Mouse (Mus musculus): ENCODE measurements at regions not wholly inside any gene's neighbourhood (a gene's known extent, or its start where the extent isn't known, plus 50 kb on each side); places are given as distances from the start of the nearest gene placed in this dataset.

GRCm38 (mm10) chr12:97218445-97218844 is 1040.8 kb downstream of the Galc start:
- no peak for DNase-seq (ENCODE audit: low read depth, low spot score)

- no peak for DNase-seq (ENCODE audit: low read depth, low spot score)
These were observed 1041.7 kb downstream of the Galc start for GRCm38 (mm10) chr12:97217608-97218007.

- DNase-seq (ENCODE audit: low read depth, low spot score) = no peak
These were observed 1055.4 kb downstream of the Galc start for GRCm38 (mm10) chr12:97203636-97204389.

GRCm38 (mm10) chr12:97161853-97162252 is 1097.4 kb downstream of the Galc start:
- no peak for DNase-seq (ENCODE audit: low read depth, low spot score)

- no peak for DNase-seq (ENCODE audit: low read depth, low spot score)
These were observed 1097.8 kb downstream of the Galc start for GRCm38 (mm10) chr12:97161429-97161828.

GRCm38 (mm10) chr12:97158332-97158731 is 1100.9 kb downstream of the Galc start:
- DNase-seq (ENCODE audit: low read depth, low spot score) = no peak

- DNase-seq (ENCODE audit: low read depth, low spot score) = no peak
These were observed 1101.5 kb downstream of the Galc start for GRCm38 (mm10) chr12:97157748-97158147.

GRCm38 (mm10) chr12:97156499-97157110 is 1102.7 kb downstream of the Galc start:
- DNase-seq (ENCODE audit: low read depth, low spot score) = no peak

GRCm38 (mm10) chr12:97142720-97143119 is 1116.5 kb downstream of the Galc start:
- no peak for DNase-seq (ENCODE audit: low read depth, low spot score)

GRCm38 (mm10) chr12:97137924-97138323 is 1121.3 kb downstream of the Galc start:
- DNase-seq (ENCODE audit: low read depth, low spot score) = no peak

- peak; percentile 16 for DNase-seq (ENCODE audit: low read depth, low spot score)
These were observed 1129.0 kb downstream of the Galc start for GRCm38 (mm10) chr12:97130276-97130675.

GRCm38 (mm10) chr12:97090577-97091214 is 1168.6 kb downstream of the Galc start:
- no peak for DNase-seq (ENCODE audit: low read depth, low spot score)

GRCm38 (mm10) chr12:97061352-97061895 is 1197.8 kb downstream of the Galc start:
- DNase-seq (ENCODE audit: low read depth, low spot score) = peak; percentile 58

- DNase-seq (ENCODE audit: low read depth, low spot score) = no peak
These were observed 1211.6 kb downstream of the Galc start for GRCm38 (mm10) chr12:97047674-97048073.

All from ES-CJ7 (cell line).